Mouse (Mus musculus) gastrocnemius, adult 2 months (tissue): ENCODE results near the gene Hoxd12. TPM values are rescaled to one million over a fixed set of nuclear protein-coding genes. Genes with fewer than 3 reads are reported as not detected.
A peak's percentile ranks its signal among the peaks of the same experiment; 100 is the strongest.

Experiments used
- DNase-seq: peaks from one replicate; pipeline ENCODE4 v3.0.0; 2022
- H3K27ac ChIP-seq: fragments of 200-600 bp; 2 replicates; pipeline ENCODE4 v1.8.1; 2022; ENCODE audit warnings: mild to moderate bottlenecking
- H3K4me3 ChIP-seq: fragments of 200-600 bp; 2 replicates; pipeline ENCODE4 v1.8.1; 2022; ENCODE audit warnings: mild to moderate bottlenecking, moderate library complexity
- CTCF ChIP-seq: fragments of 200-600 bp; IDR thresholded peaks from 2 replicates; pipeline ENCODE4 v1.8.1; 2022; ENCODE audit warnings: antibody characterized with exemption, mild to moderate bottlenecking, moderate library complexity
- intact Hi-C: fragments of 180-260 bp; cut with DNase I; formaldehyde crosslinking; loops from one replicate; pipeline ENCODE4 v1.15.1; 2025
- total RNA-seq, 2 experiments: library from RNA; stranded (reverse); gene quantifications; 2 replicates each; pipeline ENCODE4 v1.2.3; 2021

Hoxd12 gene
- total RNA-seq, 2 experiments from 2014 or later, result not detected

- intact Hi-C loops, result no loop called here
- H3K27ac ChIP-seq, result no peak overlapping the region
- peak overlapping the region; percentile 23 for H3K4me3 ChIP-seq
- TF ChIP-seq CTCF, result no peak
- DNase-seq, result peak; percentile 22
These were observed 17.4 kb upstream of the Hoxd12 start for GRCm38 (mm10) chr2:74657251-74658023.

GRCm38 (mm10) chr2:74658024-74658666, 16.7 kb upstream of the Hoxd12 start:
- TF ChIP-seq CTCF, result no peak
- peak overlapping the region; percentile 23 for H3K4me3 ChIP-seq
- no peak overlapping the region for H3K27ac ChIP-seq
- DNase-seq, result no peak
- intact Hi-C loops, result no loop called here

- intact Hi-C loops, result no loop called here
- TF ChIP-seq CTCF, result no peak
- H3K4me3 ChIP-seq, result no peak overlapping the region
- H3K27ac ChIP-seq, result no peak overlapping the region
- DNase-seq, result peak; percentile 17
These were observed 16.0 kb upstream of the Hoxd12 start for GRCm38 (mm10) chr2:74658667-74659371.

- intact Hi-C loops, result loop anchor here (5.0 kb wide), 1 partner anchor 82 kb away; the partner anchor contains the start of gene Lnpk
- Histone ChIP-seq H3K4me3 (no peak within 1 kb of the TSS), H3K27ac (no peak within 1 kb of the TSS)
- DNase-seq, result no peak
- TF ChIP-seq CTCF, result no peak
These were observed 15.3 kb upstream of the Hoxd12 start, which contains the start of gene Evx2 for GRCm38 (mm10) chr2:74659507-74660005. Gene Evx2, minus strand, starts transcription at chr2:74659557.

GRCm38 (mm10) chr2:74660421-74661375, 14.1 kb upstream of the Hoxd12 start:
- H3K4me3 ChIP-seq, result no peak overlapping the region
- TF ChIP-seq CTCF, result no peak
- no peak for DNase-seq
- intact Hi-C loops, result loop anchor here (5.0 kb wide), 1 partner anchor 83 kb away; the partner anchor contains the start of gene Lnpk
- H3K27ac ChIP-seq, result no peak overlapping the region

- TF ChIP-seq CTCF, result peak; percentile 61
- no peak overlapping the region for H3K27ac ChIP-seq
- peak; percentile 48 for DNase-seq
- intact Hi-C loops, result loop anchor here (2.0 to 5.0 kb wide), 3 partner anchors 84 to 595 kb away; partner anchors contain the start of gene Lnpk
- no peak overlapping the region for H3K4me3 ChIP-seq
These were observed 13.1 kb upstream of the Hoxd12 start for GRCm38 (mm10) chr2:74661685-74662084.

GRCm38 (mm10) chr2:74663291-74663925, 11.4 kb upstream of the Hoxd12 start:
- intact Hi-C loops, result loop anchor here (2.0 to 5.0 kb wide), 3 partner anchors 86 to 597 kb away; partner anchors contain the start of gene Lnpk
- Histone ChIP-seq H3K4me3 (no peak overlapping the region), H3K27ac (no peak overlapping the region)
- peak; percentile 58 for DNase-seq
- TF ChIP-seq CTCF, result peak; percentile 80

- H3K27ac ChIP-seq, result no peak overlapping the region
- no peak for TF ChIP-seq CTCF
- H3K4me3 ChIP-seq, result no peak overlapping the region
- no peak for DNase-seq
- intact Hi-C loops, result no loop called here
These were observed 8.4 kb upstream of the Hoxd12 start for GRCm38 (mm10) chr2:74666411-74666810.

- intact Hi-C loops, result no loop called here
- Histone ChIP-seq H3K27ac (no peak overlapping the region), H3K4me3 (no peak overlapping the region)
- no peak for DNase-seq
- no peak for TF ChIP-seq CTCF
These were observed 7.5 kb upstream of the Hoxd12 start for GRCm38 (mm10) chr2:74667191-74667841.

- DNase-seq, result no peak
- Histone ChIP-seq H3K27ac (no peak within 1 kb of the TSS), H3K4me3 (peak within 1 kb of the TSS; percentile 71)
- TF ChIP-seq CTCF, result no peak
- intact Hi-C loops, result no loop called here
These were observed 6.9 kb upstream of the Hoxd12 start, which contains the start of gene Hoxd13 for GRCm38 (mm10) chr2:74667842-74668357. Gene Hoxd13, plus strand, starts transcription at chr2:74668310.
